ENCODE assay signal across 9 mouse cellular contexts in the genomic region with DNA sequence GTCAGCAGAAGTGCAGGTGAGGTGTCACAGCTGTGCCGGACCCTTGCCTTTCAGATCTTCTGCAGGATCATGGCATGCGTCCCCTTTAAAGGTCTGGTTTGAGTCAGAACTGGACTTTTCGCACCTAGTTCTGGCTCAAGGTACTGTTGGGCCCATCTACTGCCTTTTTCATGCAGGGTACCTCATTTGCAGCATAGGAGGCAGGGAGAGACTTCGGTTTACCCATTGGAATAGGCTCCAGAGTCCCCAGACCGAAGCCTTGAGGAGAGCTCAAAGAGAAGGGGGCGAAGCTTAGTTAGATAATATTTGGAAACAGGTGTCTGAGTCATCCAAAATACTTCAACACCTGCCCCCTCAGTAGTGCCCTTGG. TPM values are rescaled to one million over a fixed set of nuclear protein-coding genes. Genes with fewer than 3 reads are reported as not detected.
DNase-seq lines count a peak whose midpoint lies in the region; ATAC-seq and TF ChIP-seq lines count a peak whose summit lies in the region.
"Had no signal": no experiment of that assay in that cellular context is flagged by ENCODE, and none has a peak within 500 bp of the region (broad histone marks: within the 10 kb centered on the region; RNA-seq: fewer than 3 reads in every experiment).

No protein-coding gene starts in this region.

- peak overlapping the region; percentile 79 for H3K4me3 ChIP-seq in heart, embryonic 15.5 days
- H3K4me3 ChIP-seq in forebrain, postnatal 0 days (ENCODE audit: low read depth, low read length) = peak overlapping the region; percentile 60
- H3K4me3 ChIP-seq in macrophage (ENCODE audit: inconsistent target) = peak overlapping the region; percentile 79

- peaks cover 9% of the 10 kb centered on the region for H3K4me1 ChIP-seq in heart, embryonic 15.5 days (replicated peaks)
- peaks cover 8% of the 10 kb centered on the region for H3K4me1 ChIP-seq in forebrain, postnatal 0 days (ENCODE audit: insufficient read depth)

- POLR2A ChIA-PET in Patski (lab: Charles Lee) = interaction anchor here (1.3 kb wide), 1 partner anchor 146 kb away, joined by 3 read pairs; no protein-coding TSS in a partner anchor

- peak overlapping the region; percentile 87 for H3K27ac ChIP-seq in heart, embryonic 15.5 days
- peak overlapping the region; percentile 87 for H3K27ac ChIP-seq in forebrain, postnatal 0 days (ENCODE audit: low read depth, low read length)
- H3K27ac ChIP-seq in macrophage = peak overlapping the region; percentile 17; the same call in 1 of the 2 replicates

- no peaks in the 10 kb centered on the region for H3K9me3 ChIP-seq in heart, embryonic 15.5 days (replicated peaks)
- H3K9me3 ChIP-seq in forebrain, postnatal 0 days (ENCODE audit: low read length) = no peaks in the 10 kb centered on the region

- WGBS in heart, embryonic 15.5 days = 20% methylated on average over 6 of the region's 6 CpGs
- WGBS in forebrain, postnatal 0 days = 17% methylated on average over 6 of the region's 6 CpGs
- WGBS in macrophage (ENCODE audit: missing documents) = 32% methylated on average over 6 of the region's 6 CpGs

- no peaks in the 10 kb centered on the region for H3K36me3 ChIP-seq in heart, embryonic 15.5 days
- no peaks in the 10 kb centered on the region for H3K36me3 ChIP-seq in forebrain, postnatal 0 days (ENCODE audit: insufficient read depth)
- no peaks in the 10 kb centered on the region; the same call in 1 of the 2 replicates for H3K36me3 ChIP-seq in macrophage (ENCODE audit: inconsistent target)

- in situ Hi-C loops in Patski (cut with MboI; ENCODE audit: low pct_unique_long_range_greater_than_20kb) = loop anchor here (10.0 kb wide), 1 partner anchor 149 kb away; no protein-coding TSS in a partner anchor

- peak overlapping the region; percentile 53 for H3K9ac ChIP-seq in heart, embryonic 15.5 days
- peak overlapping the region; percentile 86 for H3K9ac ChIP-seq in forebrain, postnatal 0 days

- 0 out of 2 replicates have a peak, but pooled peaks have one; percentile 3 for ATAC-seq in heart, embryonic 15.5 days (replicated peaks; ENCODE audit: insufficient number of reproducible peaks, insufficient read depth, low FRiP score, low read depth)
- peak; percentile 61 for ATAC-seq in Patski
- ATAC-seq in forebrain, postnatal 0 days = peak; percentile 50
- ATAC-seq in granulocyte monocyte progenitor cell, adult 5-6 weeks (replicated peaks; ENCODE audit: poor library complexity, severe bottlenecking) = no peak; the same call in 1 of the 2 replicates

- H3K27me3 ChIP-seq in heart, embryonic 15.5 days = no peaks in the 10 kb centered on the region
- H3K27me3 ChIP-seq in Patski = no peaks in the 10 kb centered on the region
- no peaks in the 10 kb centered on the region for H3K27me3 ChIP-seq in forebrain, postnatal 0 days (ENCODE audit: insufficient read depth, low read length)

- H3K79me2 ChIP-seq in macrophage (ENCODE audit: inconsistent target) = no peaks in the 10 kb centered on the region

- H3K4me2 ChIP-seq in heart, embryonic 15.5 days = peak overlapping the region; percentile 84
- H3K4me2 ChIP-seq in forebrain, postnatal 0 days (ENCODE audit: low read depth) = peak overlapping the region; percentile 66

- no peak for DNase-seq in heart, adult 18-20 months
- no peak for DNase-seq in Patski (ENCODE audit: low read depth, low spot score)
- DNase-seq in forebrain, postnatal 0 days = no peak
- no peak for DNase-seq in cerebellum, adult 11 months
- no peak for DNase-seq in embryo, embryonic 11 days

- TF ChIP-seq CTCF in Patski (IDR thresholded peaks at IDR 0.05) = no peak
- no peak for TF ChIP-seq CTCF in forebrain, postnatal 0 days (IDR thresholded peaks at IDR 0.05; ENCODE audit: low read depth)

- CTCF ChIA-PET in Patski (lab: Charles Lee) = interaction anchor here (0.7 to 3.8 kb wide), 6 partner anchors 22 to 207 kb away, joined by 3 to 39 read pairs (median 9); a partner anchor contains a TSS

RNA-seq across cellular contexts. Expression of a gene that starts 0.4 kb away (rescaled TPM):
- 5.7 and 9.3 TPM in 2 replicates for polyA plus RNA-seq in heart, embryonic 15.5 days (2015; fragmentation: Nextera tagmentation; extraction: Ambion mirVana)
- 1 to 10 TPM; 1.3 to 1.7 TPM for total RNA-seq in heart, adult 18-20 months (2021)
- polyA plus RNA-seq in Patski (2021) (11.6 TPM), macrophage (2018) (0.82 to 3.2 TPM (median 1.1 TPM) in 3 replicates)
- 2.4 and 5.3 TPM in 2 replicates for total RNA-seq in forebrain, postnatal 0 days (2014; rRNA removed)
- polyA plus RNA-seq in forebrain, postnatal 0 days (2015; fragmentation: Nextera tagmentation; extraction: Ambion mirVana) = 10.2 and 10.8 TPM in 2 replicates
- total RNA-seq in macrophage (2018; cell fraction: chromatin; rRNA removed) = not detected
- 1 to 10 TPM in 22 of 26 experiments, under 1 TPM in 4; 0.47 to 2.6 (median 1.5) TPM for total RNA-seq in macrophage (2018; cell fraction: cytosol; rRNA removed)
- total RNA-seq in macrophage (2018; cell fraction: nucleus; rRNA removed) = 1 to 10 TPM in 1 of 26 experiments, under 1 TPM in 1, not detected in 24; 0.89 to 2.7 TPM
- total RNA-seq in granulocyte monocyte progenitor cell, adult 5-6 weeks (2014; fragmentation: Nextera tagmentation) = 1.3 and 2.4 TPM in 2 replicates
- 1.2 and 2.2 TPM in 2 replicates for total RNA-seq in granulocyte monocyte progenitor cell, adult 5-6 weeks (2017)

RNA-seq across cellular contexts. Expression of a gene that starts 43.2 kb away (rescaled TPM):
- polyA plus RNA-seq in heart, embryonic 15.5 days (2015; fragmentation: Nextera tagmentation; extraction: Ambion mirVana) = 94.8 and 102 TPM in 2 replicates
- total RNA-seq in heart, adult 18-20 months (2021) = 10 to 100 TPM; 31.9 to 34.0 TPM
- 97.7 TPM for polyA plus RNA-seq in Patski (2021)
- total RNA-seq in forebrain, postnatal 0 days (2014; rRNA removed) = 63.5 and 72.6 TPM in 2 replicates
- 84.3 and 97.0 TPM in 2 replicates for polyA plus RNA-seq in forebrain, postnatal 0 days (2015; fragmentation: Nextera tagmentation; extraction: Ambion mirVana)
- total RNA-seq in macrophage (2018; cell fraction: chromatin; rRNA removed) = 10 to 100 TPM; 10.4 to 41.0 (median 26.3) TPM
- total RNA-seq in macrophage (2018; cell fraction: cytosol; rRNA removed) = 10 to 100 TPM; 24.8 to 39.8 (median 33.9) TPM
- 10 to 100 TPM; 12.8 to 41.1 (median 24.0) TPM for total RNA-seq in macrophage (2018; cell fraction: nucleus; rRNA removed)
- polyA plus RNA-seq in macrophage (2018) = 27.0 to 40.4 TPM (median 32.6 TPM) in 3 replicates
- total RNA-seq in granulocyte monocyte progenitor cell, adult 5-6 weeks (2014; fragmentation: Nextera tagmentation) = 21.5 and 29.7 TPM in 2 replicates
- 33.3 and 33.7 TPM in 2 replicates for total RNA-seq in granulocyte monocyte progenitor cell, adult 5-6 weeks (2017)

RNA-seq across cellular contexts. Expression of a gene that starts 55.1 kb away (rescaled TPM):
- polyA plus RNA-seq in heart, embryonic 15.5 days (2015; fragmentation: Nextera tagmentation; extraction: Ambion mirVana) = 0.05 and 0.08 TPM in 2 replicates
- total RNA-seq in heart, adult 18-20 months (2021) = not detected
- polyA plus RNA-seq in Patski (2021) (not detected), macrophage (2018) (not detected in 3 replicates)
- total RNA-seq in forebrain, postnatal 0 days (2014; rRNA removed) = 0.08 and 1.8 TPM in 2 replicates
- not detected in 2 replicates for polyA plus RNA-seq in forebrain, postnatal 0 days (2015; fragmentation: Nextera tagmentation; extraction: Ambion mirVana)
- total RNA-seq in macrophage (2018; cell fraction: chromatin; rRNA removed) = not detected
- not detected for total RNA-seq in macrophage (2018; cell fraction: cytosol; rRNA removed)
- not detected for total RNA-seq in macrophage (2018; cell fraction: nucleus; rRNA removed)
- total RNA-seq in granulocyte monocyte progenitor cell, adult 5-6 weeks (2014; fragmentation: Nextera tagmentation) = not detected in 2 replicates
- total RNA-seq in granulocyte monocyte progenitor cell, adult 5-6 weeks (2017) = not detected in 2 replicates
- polyA plus RNA-seq: gonadal fat pad, adult 2 months had no signal

RNA-seq across cellular contexts. Expression of a gene that starts 58.4 kb away (rescaled TPM):
- polyA plus RNA-seq in heart, embryonic 15.5 days (2015; fragmentation: Nextera tagmentation; extraction: Ambion mirVana) = 9.0 and 10.2 TPM in 2 replicates
- total RNA-seq in heart, adult 18-20 months (2021) = 1 to 10 TPM; 8.3 to 9.1 TPM
- polyA plus RNA-seq in Patski (2021) (26.7 TPM), macrophage (2018) (17.3 to 25.0 TPM (median 19.8 TPM) in 3 replicates)
- 9.2 and 13.8 TPM in 2 replicates for total RNA-seq in forebrain, postnatal 0 days (2014; rRNA removed)
- polyA plus RNA-seq in forebrain, postnatal 0 days (2015; fragmentation: Nextera tagmentation; extraction: Ambion mirVana) = 8.9 and 13.7 TPM in 2 replicates
- total RNA-seq in macrophage (2018; cell fraction: chromatin; rRNA removed) = 10 to 100 TPM in 14 of 26 experiments, 1 to 10 TPM in 12; 1.7 to 33.6 (median 14.2) TPM
- 10 to 100 TPM; 14.9 to 36.1 (median 22.0) TPM for total RNA-seq in macrophage (2018; cell fraction: cytosol; rRNA removed)
- 10 to 100 TPM in 25 of 26 experiments, 1 to 10 TPM in 1; 4.6 to 59.8 (median 28.0) TPM for total RNA-seq in macrophage (2018; cell fraction: nucleus; rRNA removed)
- 11.0 and 16.9 TPM in 2 replicates for total RNA-seq in granulocyte monocyte progenitor cell, adult 5-6 weeks (2014; fragmentation: Nextera tagmentation)
- total RNA-seq in granulocyte monocyte progenitor cell, adult 5-6 weeks (2017) = 10.3 and 10.8 TPM in 2 replicates

Comparison
In these comparisons a context has a peak if more than half of its experiments do, and no peak if none do; other contexts are left out.
1. H3K27ac ChIP-seq: peak in every context shown above with its lines; median percentile 87 in heart, embryonic 15.5 days; 87 in forebrain, postnatal 0 days; 17 in macrophage.